Mouse (Mus musculus): ENCODE results near the gene Tnn. TPM values are rescaled to one million over a fixed set of nuclear protein-coding genes. Genes with fewer than 3 reads are reported as not detected.

The Tnn gene
- total RNA-seq (2023), result not detected in 4 replicates

DNA sequence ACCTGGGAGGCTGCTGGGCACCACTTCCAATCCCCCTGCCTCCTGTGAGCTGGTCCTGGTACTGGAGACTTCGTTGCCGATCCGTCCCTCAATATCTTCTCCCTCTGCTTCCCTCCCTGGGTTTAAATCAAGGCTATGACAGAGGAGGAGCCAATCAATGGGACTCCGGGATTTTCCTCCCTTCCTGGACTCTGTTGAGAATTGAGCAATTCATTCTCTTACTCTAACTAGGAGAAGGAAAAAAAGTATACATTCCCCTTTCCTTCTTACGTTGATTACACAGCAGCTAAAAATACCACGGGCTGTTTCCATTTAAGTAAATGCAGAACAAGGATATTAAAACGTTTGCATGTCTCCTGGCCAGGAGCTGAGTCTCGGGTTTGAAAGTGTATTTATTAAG is at the start of gene Tnn:
Gene Tnn, minus strand, starts transcription at position 101 of the 400 bp plus-strand sequence.

DNA sequence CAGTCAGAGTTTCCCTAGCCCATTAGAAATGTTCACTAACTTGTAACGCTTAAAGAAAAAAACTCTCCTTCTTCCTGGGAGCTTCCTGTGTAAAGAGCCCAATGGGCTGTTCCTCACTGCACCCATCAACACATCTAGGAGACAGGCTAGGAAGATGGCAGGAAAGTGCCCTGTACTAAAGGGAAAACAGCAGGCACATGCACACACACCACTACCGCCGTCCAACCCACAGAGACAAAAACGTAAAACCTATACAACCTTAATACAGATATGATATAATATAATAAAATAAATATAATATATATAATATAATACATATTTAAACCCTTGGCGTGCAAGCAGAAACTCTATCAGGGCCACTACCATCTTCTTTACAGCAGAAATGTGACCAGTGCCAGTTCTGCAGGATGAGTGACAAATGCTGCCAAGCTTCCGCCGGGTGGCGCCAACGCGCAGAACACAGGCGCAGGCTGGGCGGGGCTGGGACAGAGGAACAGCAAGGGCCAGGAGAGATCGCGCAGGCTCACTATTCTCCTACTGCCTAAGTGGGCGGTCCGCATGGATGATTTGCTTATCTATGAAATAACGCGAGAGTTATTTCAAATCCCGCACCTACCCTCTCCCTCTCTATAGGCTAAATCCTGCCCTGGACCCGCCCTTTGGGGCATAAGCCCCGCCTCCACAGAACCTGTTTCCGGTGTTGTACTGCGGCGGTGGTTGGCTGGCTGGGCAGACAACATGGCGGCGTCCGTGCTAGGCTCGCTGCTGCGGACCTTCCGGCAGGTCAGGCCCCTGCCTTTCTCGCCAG is 41.4 kb upstream of the Tnn start, which contains the start of gene Mrps14:
Gene Mrps14, plus strand, starts transcription at position 687 of the 808 bp plus-strand sequence.

DNA sequence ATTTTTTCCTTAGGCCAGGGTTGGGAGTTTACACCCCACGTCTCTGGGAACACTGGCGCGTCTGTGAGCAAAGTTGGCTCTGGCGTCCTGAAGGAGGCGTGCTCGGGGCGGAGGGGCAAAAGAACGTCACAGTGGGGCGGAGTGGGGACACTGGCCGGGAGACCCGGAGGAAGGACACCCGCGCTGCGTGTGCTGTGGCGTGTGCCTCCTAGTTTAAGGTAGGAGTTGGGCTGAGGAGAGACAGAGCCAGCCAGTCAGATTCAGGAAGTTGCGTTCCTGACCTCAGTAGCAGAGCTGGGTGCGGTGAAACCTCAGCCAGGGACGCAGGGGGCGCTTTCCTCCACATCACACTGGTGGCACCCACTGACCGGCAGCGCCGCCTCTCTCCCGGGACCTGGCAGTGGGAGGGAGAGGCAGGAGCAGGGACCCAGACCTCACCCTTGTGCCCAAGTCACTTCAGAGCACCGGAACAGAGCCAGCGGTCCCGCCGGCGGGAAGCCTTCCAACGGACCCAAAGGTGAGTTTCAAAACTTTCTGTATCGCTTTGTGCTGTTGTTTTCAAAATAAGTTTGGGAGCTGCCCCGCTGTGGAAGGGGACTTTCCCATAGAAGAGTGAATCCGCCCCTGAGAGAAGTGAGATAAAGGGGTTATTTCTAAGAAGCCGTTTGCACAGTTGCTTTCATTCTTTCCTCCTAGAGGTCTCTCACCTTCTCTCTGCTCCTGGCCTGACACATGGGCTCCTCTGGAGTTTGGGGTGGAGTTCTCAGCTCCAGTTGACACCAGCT is 109.0 kb downstream of the Tnn start, which contains the start of gene 4930523C07Rik:
Gene 4930523C07Rik, plus strand, starts transcription at position 146 of the 785 bp plus-strand sequence.

Other genes with a start within 250 kb of the Tnn start
- 485 to 554 TPM (median 488 TPM) in 4 replicates for gene 4930523C07Rik, start 109.2 kb downstream of the Tnn start, total RNA-seq (2023)
- gene Mrps14, start 41.6 kb upstream of the Tnn start, total RNA-seq (2023), result 34.6 to 37.2 TPM (median 35.7 TPM) in 4 replicates
- 47.8 to 70.7 TPM (median 58.9 TPM) in 4 replicates for gene Cacybp, start 59.3 kb upstream of the Tnn start, total RNA-seq (2023)